Mouse (Mus musculus) layer of hippocampus, postnatal 14 days (tissue): Measurements from ENCODE around the gene Tas2r131. TPM values are rescaled to one million over a fixed set of nuclear protein-coding genes. Genes with fewer than 3 reads are reported as not detected.
"Not testable (repeated sequence)": the region's sequence is repeated elsewhere in the genome, so short reads cannot be mapped to it uniquely, and the experiment has no call there.

ENCODE experiments used
- DNase-seq, 2 experiments: peaks; one replicate each; pipeline ENCODE4 v3.0.0; 2021 to 2022; ENCODE audit warnings: low spot score in 2 of 2, mixed read lengths in 1 of 2
- long read RNA-seq, 2 experiments: library from polyadenylated mRNA; stranded (forward); transcript quantifications; one replicate each; pipeline ENCODE4 v2.0.0; 2021
- total RNA-seq, 2 experiments: library from RNA; stranded (reverse); gene quantifications; 2 replicates each; pipeline ENCODE4 v1.2.3; 2021

Gene Tas2r131
- not detected for total RNA-seq
- long read RNA-seq, experiment 1 = 0 reads
- long read RNA-seq, experiment 2 = 0 reads

DNA sequence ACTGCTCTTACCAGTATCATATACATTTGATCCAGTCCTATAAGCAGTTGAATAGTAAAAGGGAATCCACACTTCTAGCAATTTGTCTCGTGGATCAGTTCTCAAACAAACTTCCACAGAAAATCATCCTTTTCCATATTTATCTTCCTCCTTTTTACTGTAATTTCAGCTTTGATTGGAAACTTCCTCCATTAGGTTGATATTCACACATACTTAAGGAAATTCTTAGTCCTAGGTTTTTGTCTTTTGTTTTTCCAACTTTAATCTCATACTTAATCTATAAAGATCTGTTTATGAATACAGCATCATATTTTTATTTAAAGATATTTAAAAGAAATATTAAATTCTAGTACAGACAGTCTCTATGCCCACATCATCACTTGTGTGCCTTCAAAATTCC, at the start of gene Tas2r131:
Tas2r131 (minus strand) TSS at position 101 of the 400 bp plus-strand sequence.
- no peak for DNase-seq

DNA sequence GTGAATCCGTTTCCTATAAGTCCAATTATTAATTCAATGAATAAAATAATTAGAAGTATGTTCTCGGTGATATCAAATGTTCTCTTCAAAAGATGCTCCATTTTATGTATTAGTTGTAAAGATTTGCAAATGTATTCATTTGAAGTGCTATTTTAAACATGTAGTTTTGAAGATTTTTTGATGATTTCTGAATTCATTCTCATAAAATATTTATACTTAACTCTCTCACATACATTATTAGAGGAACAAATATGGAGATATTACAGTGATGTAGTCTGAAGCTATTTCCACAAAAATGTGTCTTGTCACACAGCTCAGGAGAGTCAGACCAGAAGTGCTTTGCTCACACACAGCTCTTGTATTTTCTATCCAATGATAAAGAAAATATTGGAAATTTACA, 23.1 kb upstream of the Tas2r131 start, which contains the start of gene Tas2r109:
Tas2r109 (minus strand) TSS at position 101 of the 400 bp plus-strand sequence.
- no peak for DNase-seq

DNA sequence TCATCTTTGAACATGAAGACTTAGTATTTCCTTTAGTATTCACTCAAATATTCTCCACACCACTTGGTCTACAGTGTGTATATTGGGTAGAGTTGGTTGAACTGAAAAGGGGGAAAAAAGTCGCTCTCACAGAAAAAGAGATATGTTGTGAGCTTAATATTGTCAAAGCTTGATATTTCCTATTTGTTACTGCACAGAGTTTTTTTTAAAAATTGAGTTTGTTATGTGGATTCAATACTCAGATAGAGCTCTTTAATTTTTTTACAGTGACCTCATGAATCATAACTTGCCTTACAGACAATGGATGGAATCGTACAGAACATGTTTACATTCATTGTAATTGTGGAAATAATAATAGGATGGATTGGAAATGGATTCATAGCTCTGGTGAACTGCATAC, 6.9 kb downstream of the Tas2r131 start, which contains the start of gene Tas2r129:
Tas2r129 (plus strand) TSS at position 301 of the 400 bp plus-strand sequence.
- DNase-seq = no peak

GRCm38 (mm10) chr6:132941376-132941775, 16.3 kb downstream of the Tas2r131 start:
- DNase-seq = not testable (repeated sequence)

- DNase-seq = no peak
Measured at GRCm38 (mm10) chr6:132909351-132909750, 48.4 kb downstream of the Tas2r131 start, which contains the start of gene Tas2r125. Gene Tas2r125 (plus strand): TSS chr6:132909651.

Other genes with a start within 250 kb of the Tas2r131 start
- gene Tas2r122, start 246.0 kb downstream of the Tas2r131 start, total RNA-seq = not detected
- not detected for gene Tas2r115, start 219.9 kb downstream of the Tas2r131 start, total RNA-seq
- not detected for gene Tas2r124, start 203.2 kb downstream of the Tas2r131 start, total RNA-seq
- not detected for gene Tas2r102, start 195.8 kb downstream of the Tas2r131 start, total RNA-seq
- gene Tas2r136, start 179.8 kb downstream of the Tas2r131 start, total RNA-seq = not detected
- gene Tas2r117, start 155.1 kb downstream of the Tas2r131 start, total RNA-seq = not detected
- gene Tas2r123, start 110.8 kb downstream of the Tas2r131 start, total RNA-seq = not detected
- gene Tas2r116, start 102.5 kb downstream of the Tas2r131 start, total RNA-seq = not detected
- gene Tas2r110, start 89.9 kb downstream of the Tas2r131 start, total RNA-seq = not detected
- not detected for gene Tas2r113, start 64.9 kb downstream of the Tas2r131 start, total RNA-seq
- gene Tas2r125, start 48.3 kb downstream of the Tas2r131 start, total RNA-seq = not detected
- gene Tas2r129, start 6.8 kb downstream of the Tas2r131 start, total RNA-seq = not detected
- gene Tas2r109, start 23.0 kb upstream of the Tas2r131 start, total RNA-seq = not detected
- not detected for gene Tas2r103, start 79.2 kb upstream of the Tas2r131 start, total RNA-seq
- gene Tas2r140, start 97.9 kb upstream of the Tas2r131 start, total RNA-seq = not detected
- gene Smim10l1, start 147.0 kb upstream of the Tas2r131 start, total RNA-seq = 10 to 100 TPM; 67.8 to 72.6 TPM